Mouse (Mus musculus) embryonic stem cell, embryonic (primary cell): ENCODE measurements at regions not wholly inside any gene's neighbourhood (a gene's known extent, or its start where the extent isn't known, plus 50 kb on each side); places are given as distances from the start of the nearest gene placed in this dataset.

ENCODE experiments used
- CTCF ChIA-PET, 4 experiments: fragments of 300-600 bp in 2 of 4; fragments of 350-600 bp in 2 of 4; sonication (Branson Sonifier 250); formaldehyde crosslinking; loops; one replicate each; lab custom pipeline; 2022; ENCODE audit warnings: inconsistent platforms in 2 of 4; lab: Charles Lee
- POLR2A ChIA-PET, 4 experiments: fragments of 300-600 bp in 2 of 4; fragments of 350-600 bp in 2 of 4; sonication (Branson Sonifier 250); formaldehyde crosslinking; loops; one replicate each; lab custom pipeline; 2022; ENCODE audit warnings: antibody characterized with exemption in 4 of 4, inconsistent platforms in 1 of 4; lab: Charles Lee

DNA sequence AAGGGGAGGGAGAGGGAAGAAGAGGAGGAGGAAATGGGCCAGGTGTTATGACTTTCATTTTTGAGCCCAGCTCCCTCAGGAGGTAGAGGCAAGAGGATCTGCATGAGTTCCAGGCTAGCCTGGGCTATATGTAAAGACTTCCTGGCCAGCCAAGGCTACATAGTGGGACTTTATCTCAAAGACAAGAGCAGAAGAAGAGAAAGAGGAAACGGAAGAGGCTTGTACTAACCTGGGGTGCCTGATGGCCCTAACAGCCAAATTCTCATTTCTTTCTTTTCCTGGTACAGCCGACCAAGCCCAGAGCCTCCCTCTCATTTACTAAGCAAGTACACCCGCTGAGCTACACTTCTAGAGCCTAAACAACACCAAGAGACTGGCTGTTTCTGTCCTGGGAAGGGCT, 56.0 kb upstream of the Slc2a1 start:
- POLR2A ChIA-PET, result interaction anchor here in 2 of 4 experiments (0.9 to 2.4 kb wide), 3 partner anchors 15 to 42 kb away, joined by 3 to 9 read pairs (median 3); no protein-coding TSS in a partner anchor
- CTCF ChIA-PET, result no interaction called here

DNA sequence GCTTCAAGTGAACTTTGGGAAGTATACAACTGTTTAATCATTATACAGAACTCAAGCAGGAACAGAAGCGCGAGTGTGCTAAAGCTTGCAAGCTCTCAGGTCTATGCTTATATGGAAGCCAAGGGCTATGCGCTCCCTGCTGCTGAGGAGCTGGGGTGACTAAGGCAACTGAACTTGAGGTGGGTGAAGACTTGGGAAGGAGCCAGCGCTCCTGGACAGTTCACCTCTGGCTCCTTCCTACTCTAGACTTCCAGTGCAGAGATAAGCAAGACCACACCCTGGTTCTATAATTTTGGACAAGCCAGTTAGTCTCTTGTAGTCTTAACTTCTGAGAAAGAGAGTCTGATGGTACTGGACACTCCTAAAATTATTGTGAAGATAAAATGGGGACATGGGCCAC, 55.3 kb upstream of the Slc2a1 start:
- CTCF ChIA-PET, result no interaction called here
- POLR2A ChIA-PET, result interaction anchor here in 2 of 4 experiments (0.9 to 1.2 kb wide), 2 partner anchors 14 to 18 kb away, joined by 3 read pairs; no protein-coding TSS in a partner anchor

DNA sequence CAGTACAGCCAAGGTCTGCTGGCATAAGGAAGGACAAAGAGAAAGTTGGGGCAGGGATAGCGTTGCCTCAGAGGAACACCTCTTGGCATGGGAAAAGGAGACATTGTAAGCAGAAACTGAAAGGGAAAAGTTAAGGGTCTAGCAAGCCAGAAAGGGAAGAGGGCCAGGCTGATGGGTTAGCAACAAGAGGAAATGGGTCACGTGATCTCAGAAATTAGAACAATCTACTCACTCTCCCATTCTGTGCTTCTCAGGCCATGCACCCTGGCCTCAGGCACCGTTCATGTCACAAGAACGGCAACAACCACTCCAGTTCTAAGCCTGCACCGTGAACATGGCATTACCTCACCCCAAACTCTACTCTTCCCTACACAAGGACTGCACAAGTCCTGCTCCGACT, 54.8 kb upstream of the Slc2a1 start:
- ChIA-PET CTCF (interaction anchor here in 1 of 4 experiments (0.5 kb wide), 1 partner anchor 42 kb away, joined by 3 read pairs; no protein-coding TSS in a partner anchor), POLR2A (no interaction called here)

DNA sequence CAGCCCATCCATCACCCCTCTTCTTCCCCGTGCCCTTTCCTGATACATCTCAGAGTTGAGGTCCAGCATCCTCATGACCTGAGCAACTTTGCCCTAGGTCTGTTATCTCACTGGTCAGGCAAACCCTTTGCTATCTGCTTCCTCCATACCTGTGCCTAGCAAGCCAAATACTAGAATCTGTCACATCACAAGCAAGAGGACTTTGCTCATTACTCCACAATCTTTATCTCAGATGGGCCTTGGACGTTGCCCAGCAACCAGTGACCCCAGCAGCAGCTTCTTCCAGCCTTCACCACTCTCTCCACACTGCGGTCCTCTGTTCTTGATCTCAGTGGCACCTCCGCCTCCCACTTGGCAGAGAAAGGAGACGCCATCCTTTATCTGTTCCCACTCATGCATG, 54.4 kb upstream of the Slc2a1 start:
- ChIA-PET CTCF (interaction anchor here in 1 of 4 experiments (0.5 kb wide), 1 partner anchor 41 kb away, joined by 3 read pairs; no protein-coding TSS in a partner anchor), POLR2A (interaction anchor here in 1 of 4 experiments (0.7 kb wide), 1 partner anchor 25 kb away, joined by 3 read pairs; no protein-coding TSS in a partner anchor)

DNA sequence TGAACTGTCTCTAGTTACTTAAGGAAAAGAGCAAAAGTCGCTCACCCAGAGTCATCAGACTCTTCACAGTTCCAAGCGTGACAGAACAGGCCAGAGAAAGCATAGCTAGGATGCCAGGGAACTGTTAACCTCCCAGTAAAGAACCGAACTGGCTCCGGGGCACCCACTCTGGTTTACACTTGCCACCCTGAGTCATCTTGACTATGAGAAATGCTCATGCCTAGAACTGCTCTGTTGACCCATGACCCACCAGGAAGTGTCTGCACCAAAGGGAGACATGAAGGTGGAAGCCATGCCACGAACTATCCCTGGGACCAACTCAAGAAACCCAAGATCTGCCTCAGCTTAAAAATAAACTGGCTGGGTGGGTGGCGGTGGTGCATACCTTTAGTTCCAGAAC, 51.3 kb upstream of the Slc2a1 start:
- ChIA-PET POLR2A (interaction anchor here in 3 of 4 experiments (1.1 to 3.0 kb wide), 6 partner anchors 11 to 29 kb away, joined by 3 to 8 read pairs (median 5); no protein-coding TSS in a partner anchor), CTCF (no interaction called here)

DNA sequence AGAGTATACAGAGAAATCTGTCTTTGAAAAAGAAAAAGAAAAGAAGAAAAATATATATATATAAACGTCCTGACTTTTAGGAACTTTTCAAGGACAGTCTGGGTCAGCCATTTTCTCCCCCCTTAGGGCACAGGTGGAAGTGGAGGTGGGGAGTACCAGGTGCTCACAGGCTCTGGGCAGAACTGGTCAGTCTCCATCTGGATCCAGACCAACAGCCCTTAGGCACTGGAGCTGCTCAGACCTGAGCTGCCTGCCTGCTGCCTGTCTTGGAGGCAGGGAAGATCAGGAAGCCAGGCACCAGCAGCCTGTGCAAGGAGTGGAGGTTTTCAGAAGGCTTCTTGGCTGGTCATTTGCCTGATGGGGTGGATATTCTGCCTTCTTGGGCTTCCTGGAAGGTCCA, 50.7 kb upstream of the Slc2a1 start:
- ChIA-PET POLR2A (interaction anchor here in 3 of 4 experiments (0.6 to 3.0 kb wide), 6 partner anchors 11 to 130 kb away, joined by 3 to 8 read pairs (median 5); partner anchors contain the start of gene Slc2a1 (in 1 of the 3)), CTCF (no interaction called here)
